Mouse (Mus musculus) E14TG2a.4 (cell line): ENCODE measurements around the gene Cd40.

Experiments used
- CTCF ChIP-seq: conservative IDR thresholded peaks from 2 replicates; pipeline ENCODE4 v1.5.1; 2014; ENCODE audit warnings: low read length
- NANOG ChIP-seq: IDR thresholded peaks from 2 replicates; pipeline ENCODE4 v1.6.1; 2014; ENCODE audit warnings: borderline replicate concordance, low read length, mixed read lengths

DNA sequence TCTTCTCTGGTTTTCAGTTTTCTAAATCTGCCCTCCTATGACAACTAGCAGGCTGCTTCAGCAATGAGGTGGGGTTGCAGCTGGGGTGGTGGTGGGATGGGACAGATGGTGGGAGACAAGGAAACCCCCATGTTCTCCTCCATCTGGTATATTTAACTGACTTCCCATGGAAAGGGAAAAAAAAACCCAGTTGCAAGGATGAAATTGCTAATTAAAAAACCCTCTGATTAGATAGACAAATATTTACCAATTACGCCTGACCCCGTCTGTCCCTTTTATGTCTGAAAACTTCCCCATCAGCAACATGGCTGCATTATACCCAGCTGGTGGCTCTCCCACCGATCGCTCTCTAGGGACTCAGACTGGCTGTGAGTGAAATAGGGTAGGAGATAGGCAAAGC lies 31.2 kb downstream of the Cd40 start:
- TF ChIP-seq CTCF (no peak), NANOG (no peak)
